Mouse (Mus musculus) thymus, postnatal 10 days (tissue): ENCODE results near the gene Ucp3.

Experiments used
- DNase-seq, 2 experiments: peaks; one replicate each; pipeline ENCODE4 v3.0.0; 2021; ENCODE audit warnings: low spot score in 2 of 2

Ucp3 gene

GRCm38 (mm10) chr7:100500276-100500977 is 27.6 kb downstream of the Ucp3 start:
- no peak for DNase-seq

DNA sequence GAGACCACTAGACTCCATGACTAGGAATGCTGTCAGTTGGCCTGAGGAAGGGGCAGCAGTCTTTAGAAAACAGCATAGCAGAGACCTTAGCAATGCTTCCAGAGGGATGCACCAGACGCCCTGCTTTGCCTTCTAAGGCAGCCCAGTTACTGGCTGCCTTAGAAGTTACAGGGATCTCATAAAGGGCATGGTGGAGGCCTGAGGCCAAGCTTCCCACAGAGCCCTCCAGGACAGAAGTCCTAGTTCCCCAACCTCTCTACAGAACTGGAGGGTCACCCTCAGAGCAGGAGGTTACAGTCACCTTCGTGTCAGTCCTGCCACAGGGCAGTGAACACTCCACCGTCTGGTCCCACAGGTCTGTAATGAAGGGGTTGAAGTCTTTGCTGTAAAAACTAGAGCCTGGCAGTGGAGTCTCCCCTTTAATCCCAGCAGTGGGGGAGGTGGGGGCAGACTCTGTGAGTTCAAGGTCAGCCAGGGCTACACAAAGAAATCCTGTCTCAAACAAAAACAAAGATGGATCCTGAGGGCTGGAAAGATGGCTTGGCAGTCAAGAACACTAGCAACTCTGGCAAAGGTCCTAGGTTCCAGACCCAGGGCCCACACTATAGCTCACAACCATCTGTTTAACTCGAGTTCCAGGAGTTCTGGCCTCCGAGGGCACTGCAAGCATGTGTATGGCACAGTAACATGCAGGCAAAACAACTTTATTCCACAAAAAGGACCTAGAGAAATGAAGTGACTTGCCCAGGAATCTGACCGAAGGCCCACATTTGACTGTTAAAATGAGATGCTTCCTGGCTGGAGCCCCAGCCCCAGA is 28.4 kb downstream of the Ucp3 start:
- no peak for DNase-seq

GRCm38 (mm10) chr7:100501844-100502373 is 29.1 kb downstream of the Ucp3 start:
- no peak for DNase-seq

DNA sequence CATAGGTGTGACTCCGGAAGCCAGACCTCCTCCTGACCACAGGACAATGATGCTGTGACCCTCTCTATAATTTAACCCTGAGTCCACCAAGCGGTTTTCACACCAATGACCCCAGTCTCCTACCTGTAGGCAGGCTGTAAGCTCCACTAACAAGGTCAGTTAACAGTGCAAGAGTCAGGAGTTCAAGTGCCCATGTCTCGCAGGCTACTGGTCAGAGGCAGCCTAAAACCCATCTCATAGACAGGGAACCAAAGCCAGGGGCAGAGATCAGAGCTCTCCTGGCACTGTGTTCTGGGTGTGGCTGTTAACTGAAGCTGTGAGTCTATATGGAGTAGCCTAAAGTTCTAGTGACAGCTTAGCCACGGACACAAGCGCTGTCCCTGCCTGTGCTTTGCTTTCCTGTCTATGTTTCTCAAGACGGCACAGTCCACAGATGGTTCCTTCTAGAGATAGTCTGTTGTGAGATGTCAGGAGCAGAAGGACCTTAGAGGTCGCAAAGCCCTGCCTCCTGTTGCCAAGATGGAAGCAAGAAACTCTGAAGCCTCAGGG is 29.7 kb downstream of the Ucp3 start:
- no peak for DNase-seq

- DNase-seq: peak; percentile 30 to 45
Measured at GRCm38 (mm10) chr7:100503076-100503475, 30.3 kb downstream of the Ucp3 start.

GRCm38 (mm10) chr7:100504740-100505487 is 32.1 kb downstream of the Ucp3 start:
- no peak for DNase-seq

DNA sequence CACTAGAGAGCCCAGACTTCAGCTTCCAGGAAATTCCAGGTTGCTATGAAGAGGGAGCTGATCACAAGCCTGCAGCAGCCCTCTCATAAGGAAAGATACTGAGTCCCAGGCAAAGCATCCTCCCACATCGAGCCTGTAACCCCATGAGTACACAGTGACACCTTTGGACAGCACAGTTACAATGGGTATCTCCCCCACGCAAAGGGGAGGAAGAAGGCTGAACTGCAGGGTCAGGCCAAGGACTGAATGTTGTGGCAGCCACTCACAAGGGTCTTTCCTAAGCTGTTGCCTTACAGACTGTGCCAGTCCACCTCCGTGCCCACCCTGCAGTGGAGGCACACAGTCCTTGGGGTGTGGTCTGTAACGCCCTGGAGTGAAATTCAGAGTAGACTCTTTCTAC is 33.7 kb downstream of the Ucp3 start:
- DNase-seq: no peak

GRCm38 (mm10) chr7:100508670-100509069 is 35.9 kb downstream of the Ucp3 start:
- DNase-seq: no peak

DNA sequence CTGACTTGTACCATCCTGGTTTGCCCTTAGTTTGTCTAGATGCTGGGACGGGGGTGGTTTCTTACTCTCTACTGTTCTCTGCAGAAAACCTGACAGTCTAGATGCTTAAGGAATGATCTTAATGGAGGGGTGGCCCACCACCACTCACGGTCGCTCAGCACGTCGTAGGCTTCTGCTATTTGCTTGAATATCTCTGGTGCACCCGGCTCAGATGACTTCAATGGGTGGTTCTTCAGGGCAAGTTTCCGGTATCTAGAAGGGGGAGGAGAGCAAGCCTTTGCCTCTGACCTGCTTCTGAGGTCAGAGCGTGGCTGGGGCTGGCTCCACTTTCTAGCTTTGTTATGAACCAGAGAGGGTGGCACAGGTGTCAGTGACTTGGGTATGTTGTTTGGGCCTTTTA is 38.8 kb downstream of the Ucp3 start:
- DNase-seq: no peak

GRCm38 (mm10) chr7:100514573-100514972 is 41.8 kb downstream of the Ucp3 start, which contains the start of gene Dnajb13:
Gene Dnajb13, minus strand, starts transcription at chr7:100514960.
- no peak for DNase-seq

GRCm38 (mm10) chr7:100520204-100520603 is 47.4 kb downstream of the Ucp3 start:
- DNase-seq: no peak

DNA sequence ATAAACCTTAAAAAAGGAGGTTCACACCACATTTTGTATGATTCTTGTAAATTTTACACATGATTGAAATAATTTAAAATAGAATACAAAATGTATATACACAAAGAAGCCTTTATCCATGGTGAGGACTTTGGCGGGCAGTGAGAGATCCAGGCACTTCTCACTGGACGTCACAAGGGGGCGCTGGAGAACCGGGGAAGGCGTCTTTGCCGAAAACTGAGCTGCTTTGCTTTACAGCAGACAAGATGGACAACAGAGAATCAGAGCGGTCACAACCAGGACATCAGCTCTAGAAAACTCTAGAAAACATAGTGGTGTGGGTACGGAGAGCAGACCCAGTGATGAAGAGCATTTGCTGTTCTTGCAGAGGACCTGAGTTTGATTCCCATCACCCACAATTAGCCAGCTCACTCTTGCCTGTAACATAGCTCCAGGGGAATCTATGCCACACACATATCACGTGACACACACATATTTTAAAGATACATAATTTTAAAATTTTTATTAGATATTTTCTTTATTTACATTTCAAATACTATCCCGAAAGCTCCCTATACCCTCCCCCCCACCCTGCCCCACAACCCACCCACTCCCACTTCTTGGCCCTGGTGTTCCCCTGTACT is 48.0 kb downstream of the Ucp3 start:
- peak; percentile 37 to 86 for DNase-seq

- DNase-seq: no peak
Measured at GRCm38 (mm10) chr7:100522222-100522621, 49.4 kb downstream of the Ucp3 start.

DNA sequence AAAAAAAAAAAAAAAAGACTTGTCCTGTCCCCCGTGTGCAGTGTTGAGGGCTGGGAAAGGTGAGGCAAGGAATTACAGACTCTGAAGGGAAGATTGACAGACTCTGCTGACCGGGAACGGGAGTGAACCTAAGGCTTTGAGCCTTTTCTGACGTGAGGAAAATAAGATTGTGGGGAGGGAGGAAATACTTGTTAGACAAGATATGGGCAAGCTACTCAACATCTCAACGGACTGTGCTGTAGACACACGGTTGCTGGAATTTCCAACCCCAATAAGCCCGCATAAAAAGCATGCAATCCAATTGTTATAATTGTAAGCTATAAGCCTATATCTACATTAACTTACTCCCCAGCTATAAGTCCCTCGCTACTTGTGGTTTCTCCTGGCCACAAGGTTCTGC is 51.9 kb downstream of the Ucp3 start:
- DNase-seq: no peak

DNA sequence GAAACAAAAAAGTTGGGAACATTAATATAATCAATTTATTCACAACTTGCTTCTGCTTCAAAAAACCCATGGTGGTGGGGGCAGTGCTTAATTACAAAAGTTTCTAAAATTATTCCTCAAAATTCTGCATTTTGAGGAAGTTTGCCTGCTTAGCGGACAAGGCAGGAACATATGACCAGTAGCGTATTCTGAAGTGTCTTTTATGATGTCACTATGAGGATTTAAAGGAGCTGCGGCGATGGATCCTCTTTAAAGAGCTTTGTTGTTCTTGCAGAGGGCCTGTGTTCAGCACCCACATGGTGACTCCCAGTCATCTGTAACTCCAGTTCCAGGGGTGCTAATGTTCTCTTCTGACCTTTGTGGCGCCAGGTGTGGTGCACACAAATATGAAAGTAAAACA is 58.0 kb downstream of the Ucp3 start:
- DNase-seq: no peak

DNA sequence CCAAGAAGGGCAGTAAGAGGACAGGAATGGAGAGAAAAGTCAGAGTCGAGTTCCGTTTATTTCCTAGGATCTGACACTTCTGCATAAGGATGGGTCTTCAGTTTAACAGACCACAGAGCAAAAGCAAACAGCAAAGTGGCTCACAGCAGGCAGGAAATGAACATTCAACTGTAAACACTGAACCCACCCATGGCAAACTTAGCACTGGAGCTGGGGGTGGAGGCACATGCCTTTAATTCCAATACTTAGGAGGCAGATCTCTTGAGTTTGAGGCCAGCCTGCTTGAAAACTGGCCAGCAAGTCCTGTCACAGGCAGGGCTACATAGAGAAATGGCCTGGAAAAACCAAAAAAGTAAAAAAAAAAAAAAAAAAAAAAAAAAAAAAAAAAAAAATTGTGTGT is 60.7 kb downstream of the Ucp3 start:
- DNase-seq: no peak

- no peak for DNase-seq
Measured at GRCm38 (mm10) chr7:100534216-100534615, 61.4 kb downstream of the Ucp3 start.

- DNase-seq: no peak
Measured at GRCm38 (mm10) chr7:100535831-100536230, 63.0 kb downstream of the Ucp3 start.
